Mouse (Mus musculus) hindbrain, postnatal 0 days (tissue): ENCODE measurements at regions not wholly inside any gene's neighbourhood (a gene's known extent, or its start where the extent isn't known, plus 50 kb on each side); places are given as distances from the start of the nearest gene placed in this dataset.

Experiments
- ATAC-seq: fragments of 200-750 bp; cut with Nextera tagmentation; 2 replicates; pipeline ENCODE4 v1.8.0; 2017; ENCODE audit warnings: mild to moderate bottlenecking, moderate TSS enrichment, moderate library complexity
- DNase-seq: peaks from one replicate; pipeline ENCODE4 v3.0.0-alpha.2; 2015; ENCODE audit warnings: low spot score
- H3K27ac ChIP-seq: fragments of 300-500 bp; sonication (generic); 2 replicates; pipeline ENCODE4 v1.5.1; 2014; ENCODE audit warnings: mild to moderate bottlenecking
- H3K27me3 ChIP-seq: fragments of 300-500 bp; sonication (generic); 2 replicates; pipeline ENCODE4 v1.6.1; 2014; ENCODE audit warnings: low read length, mixed read lengths; ENCODE audit not compliant: insufficient read depth
- H3K36me3 ChIP-seq: fragments of 300-500 bp; sonication (generic); 2 replicates; pipeline ENCODE4 v1.6.1; 2014; ENCODE audit warnings: low read length, mixed read lengths; ENCODE audit not compliant: insufficient read depth
- H3K4me1 ChIP-seq: fragments of 300-500 bp; sonication (generic); 2 replicates; pipeline ENCODE4 v1.6.1; 2014; ENCODE audit warnings: antibody characterized with exemption, low read length, mixed read lengths; ENCODE audit not compliant: insufficient read depth
- H3K4me2 ChIP-seq: fragments of 300-500 bp; sonication (generic); 2 replicates; pipeline ENCODE4 v1.6.1; 2014; ENCODE audit warnings: low read depth, mild to moderate bottlenecking, low read length, moderate library complexity, mixed read lengths
- H3K4me3 ChIP-seq: fragments of 300-500 bp; sonication (generic); 2 replicates; pipeline ENCODE4 v1.5.1; 2014; ENCODE audit warnings: low read length
- H3K9ac ChIP-seq: fragments of 300-500 bp; sonication (generic); replicated peaks from 2 replicates; pipeline ENCODE4 v1.6.1; 2014; ENCODE audit warnings: mild to moderate bottlenecking, low read length, moderate library complexity, mixed read lengths
- H3K9me3 ChIP-seq: fragments of 300-500 bp; sonication (generic); 2 replicates; pipeline ENCODE4 v1.6.1; 2016; ENCODE audit warnings: low read length, mixed read lengths
- CTCF ChIP-seq: IDR thresholded peaks from 2 replicates; pipeline ENCODE4 v1.5.1; 2016; ENCODE audit warnings: antibody characterized with exemption, control low read depth, low read depth
- WGBS: fragments of 180-500 bp; shearing (Covaris S2); extraction: QIAGEN DNeasy Blood & Tissue Kit; methylation state at CpG from one replicate; pipeline ENCODE4 v1.1.7; 2014; 5-methylcytosine and 5-hydroxymethylcytosine counted together

DNA sequence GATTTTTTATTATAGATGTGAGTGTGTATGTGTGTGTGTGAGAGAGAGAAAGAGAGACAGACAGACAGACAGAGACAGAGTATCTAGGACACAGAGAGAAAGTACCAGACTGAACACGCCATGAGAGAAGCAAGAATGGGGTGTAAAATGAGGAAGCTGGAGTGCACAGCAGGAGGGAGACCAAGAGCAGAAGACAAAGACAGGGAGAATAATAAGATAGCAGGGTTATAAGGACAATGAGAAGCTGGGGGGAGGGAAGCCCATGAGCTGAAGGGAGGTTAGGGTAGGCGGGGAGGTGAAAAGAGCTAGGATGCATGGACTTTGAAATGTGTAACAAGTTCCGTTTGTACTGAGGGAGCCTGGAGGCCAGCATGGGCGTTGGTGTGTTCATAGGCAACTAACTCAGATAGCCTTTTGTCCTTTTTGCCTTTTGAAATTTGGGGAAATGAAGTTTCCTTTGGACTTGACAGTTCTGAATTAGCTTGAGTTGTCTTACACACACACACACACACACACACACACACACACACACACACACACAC lies 136.8 kb upstream of the Teddm2 start:
- no peak for DNase-seq
- WGBS = 23% methylated on average over 4 of the region's 4 CpGs
- no peak for ATAC-seq
- no peak overlapping the region for H3K4me3 ChIP-seq
- H3K4me2 ChIP-seq = no peak overlapping the region
- no peak overlapping the region for H3K27ac ChIP-seq
- H3K4me1 ChIP-seq = no peaks in the 10 kb centered on the region
- no peak overlapping the region for H3K9ac ChIP-seq
- H3K27me3 ChIP-seq = no peaks in the 10 kb centered on the region
- H3K36me3 ChIP-seq = no peaks in the 10 kb centered on the region
- no peak for TF ChIP-seq CTCF
- H3K9me3 ChIP-seq = no peaks in the 10 kb centered on the region

DNA sequence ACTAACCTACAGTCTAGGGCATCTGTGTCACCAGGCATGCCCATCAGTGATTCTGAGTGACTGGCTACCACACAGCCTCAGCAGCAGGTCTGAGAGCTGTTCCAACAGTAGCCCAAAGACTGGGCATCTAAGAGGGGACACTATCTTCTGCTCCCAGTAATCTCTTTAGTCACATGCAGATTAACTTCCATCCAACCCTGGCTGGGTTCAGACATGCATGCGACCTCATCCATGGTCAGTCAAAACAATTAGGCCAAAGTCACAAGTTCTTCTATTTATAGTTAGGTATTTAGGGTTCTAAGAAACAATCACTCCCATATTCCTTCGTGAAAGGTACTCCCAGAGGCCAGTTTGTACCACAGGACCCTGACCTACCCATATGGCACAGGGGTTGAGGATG lies 138.2 kb upstream of the Teddm2 start:
- Histone ChIP-seq H3K9me3 (no peaks in the 10 kb centered on the region), H3K4me2 (no peak overlapping the region), H3K4me3 (no peak overlapping the region), H3K9ac (no peak overlapping the region), H3K36me3 (no peaks in the 10 kb centered on the region), H3K4me1 (no peaks in the 10 kb centered on the region), H3K27me3 (no peaks in the 10 kb centered on the region), H3K27ac (no peak overlapping the region)
- TF ChIP-seq CTCF = no peak
- 80% methylated on average over 2 of the region's 2 CpGs for WGBS
- no peak for ATAC-seq
- DNase-seq = no peak

DNA sequence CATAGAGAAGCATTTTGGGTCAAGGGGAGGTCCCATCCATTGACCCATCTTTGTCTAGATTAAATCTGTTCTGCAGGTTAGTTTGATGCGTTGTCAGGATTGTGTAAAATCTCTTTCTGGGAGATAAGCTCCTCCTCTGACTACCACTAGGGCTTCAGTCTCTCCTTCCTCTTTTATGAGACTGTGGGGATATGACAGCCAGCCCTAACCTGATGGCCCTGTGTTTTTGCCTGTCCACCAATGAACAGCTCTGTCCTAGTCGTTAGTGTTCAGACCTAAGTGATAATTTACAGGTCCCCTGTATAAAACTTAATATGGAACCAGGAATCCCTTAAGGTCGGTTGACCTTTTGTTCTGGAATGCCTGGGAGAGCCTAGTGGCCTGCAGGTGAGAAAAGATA lies 140.9 kb upstream of the Teddm2 start:
- Histone ChIP-seq H3K27ac (no peak overlapping the region), H3K4me1 (no peaks in the 10 kb centered on the region), H3K4me3 (no peak overlapping the region), H3K36me3 (no peaks in the 10 kb centered on the region), H3K9me3 (no peaks in the 10 kb centered on the region), H3K27me3 (no peaks in the 10 kb centered on the region), H3K4me2 (no peak overlapping the region), H3K9ac (no peak overlapping the region)
- ATAC-seq (no peak), DNase-seq (no peak)
- WGBS = 84% methylated on average over 3 of the region's 3 CpGs
- no peak for TF ChIP-seq CTCF

DNA sequence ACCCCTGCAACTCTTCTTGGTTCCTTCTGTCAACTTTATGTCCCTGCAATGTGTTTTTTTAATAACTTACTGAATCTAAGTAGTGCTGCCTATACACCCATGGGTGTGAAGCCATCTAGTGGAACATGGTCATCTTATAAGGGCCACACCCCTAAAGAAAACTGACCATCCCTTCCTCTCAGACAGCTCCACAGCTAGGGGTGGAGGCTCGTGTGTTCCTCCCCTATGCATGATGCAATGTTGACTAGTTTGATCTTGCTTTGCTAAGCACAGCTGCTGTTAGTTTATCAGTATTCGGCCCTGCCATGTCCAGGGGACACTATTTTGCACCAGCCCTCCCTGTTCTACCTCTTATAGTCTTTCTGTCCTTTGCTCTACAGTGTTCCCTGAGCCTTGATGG lies 142.9 kb upstream of the Teddm2 start:
- no peaks in the 10 kb centered on the region for H3K36me3 ChIP-seq
- no peaks in the 10 kb centered on the region for H3K27me3 ChIP-seq
- H3K4me2 ChIP-seq = no peak overlapping the region
- no peak overlapping the region for H3K27ac ChIP-seq
- H3K9ac ChIP-seq = no peak overlapping the region
- no peak for TF ChIP-seq CTCF
- ATAC-seq (no peak), DNase-seq (no peak)
- 80% methylated on average over 2 of the region's 2 CpGs for WGBS
- H3K9me3 ChIP-seq = no peaks in the 10 kb centered on the region
- H3K4me3 ChIP-seq = no peak overlapping the region
- no peaks in the 10 kb centered on the region for H3K4me1 ChIP-seq

DNA sequence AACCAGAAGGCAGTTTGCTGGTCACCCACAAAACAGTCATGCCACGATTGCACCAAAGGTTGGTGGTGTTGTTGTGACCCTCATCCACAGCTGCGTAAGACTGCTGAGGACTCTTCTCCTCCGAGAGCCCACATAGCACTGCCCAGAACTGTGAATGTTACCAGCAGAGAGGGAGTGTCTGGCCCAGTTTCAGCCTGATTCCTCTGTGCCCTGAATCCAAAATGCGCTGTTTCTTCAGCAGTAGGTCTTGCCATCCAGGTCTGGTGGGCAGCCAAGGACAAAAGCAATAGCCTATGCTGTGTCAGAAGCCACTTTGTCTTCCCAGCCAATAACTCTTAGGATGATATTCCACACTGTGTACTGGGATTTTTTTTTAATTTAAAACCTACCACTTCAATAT lies 144.7 kb upstream of the Teddm2 start:
- no peaks in the 10 kb centered on the region for H3K36me3 ChIP-seq
- TF ChIP-seq CTCF = no peak
- no peak overlapping the region for H3K9ac ChIP-seq
- H3K4me3 ChIP-seq = no peak overlapping the region
- no peak overlapping the region for H3K27ac ChIP-seq
- no peaks in the 10 kb centered on the region for H3K27me3 ChIP-seq
- 70% methylated on average over 4 of the region's 4 CpGs for WGBS
- peak; percentile 64 for DNase-seq
- no peaks in the 10 kb centered on the region for H3K9me3 ChIP-seq
- H3K4me2 ChIP-seq = no peak overlapping the region
- ATAC-seq = peak; percentile 82
- no peaks in the 10 kb centered on the region for H3K4me1 ChIP-seq

DNA sequence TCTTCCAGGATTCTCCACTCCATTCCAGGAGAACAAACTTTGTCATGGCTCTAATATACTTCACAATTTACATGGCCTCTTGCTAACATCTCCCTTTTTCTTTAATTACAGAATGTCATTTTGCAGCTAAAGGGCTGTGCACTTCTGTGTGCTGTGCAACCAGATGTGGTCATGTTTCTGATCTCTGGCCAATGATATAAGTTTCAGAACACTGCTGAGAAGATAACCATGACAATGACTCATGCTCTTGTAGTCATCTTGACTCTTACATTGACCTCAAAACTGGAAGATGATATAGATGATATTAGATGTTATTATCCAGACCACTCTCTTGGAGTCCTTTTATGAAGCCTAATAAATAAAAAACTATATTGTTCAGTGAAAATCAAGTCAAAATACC lies 145.9 kb upstream of the Teddm2 start:
- no peak overlapping the region for H3K4me3 ChIP-seq
- H3K27ac ChIP-seq = no peak overlapping the region
- ATAC-seq = no peak
- no peak for TF ChIP-seq CTCF
- H3K4me2 ChIP-seq = no peak overlapping the region
- no peaks in the 10 kb centered on the region for H3K27me3 ChIP-seq
- H3K36me3 ChIP-seq = no peaks in the 10 kb centered on the region
- no peaks in the 10 kb centered on the region for H3K4me1 ChIP-seq
- no peak for DNase-seq
- no peaks in the 10 kb centered on the region for H3K9me3 ChIP-seq
- H3K9ac ChIP-seq = no peak overlapping the region

DNA sequence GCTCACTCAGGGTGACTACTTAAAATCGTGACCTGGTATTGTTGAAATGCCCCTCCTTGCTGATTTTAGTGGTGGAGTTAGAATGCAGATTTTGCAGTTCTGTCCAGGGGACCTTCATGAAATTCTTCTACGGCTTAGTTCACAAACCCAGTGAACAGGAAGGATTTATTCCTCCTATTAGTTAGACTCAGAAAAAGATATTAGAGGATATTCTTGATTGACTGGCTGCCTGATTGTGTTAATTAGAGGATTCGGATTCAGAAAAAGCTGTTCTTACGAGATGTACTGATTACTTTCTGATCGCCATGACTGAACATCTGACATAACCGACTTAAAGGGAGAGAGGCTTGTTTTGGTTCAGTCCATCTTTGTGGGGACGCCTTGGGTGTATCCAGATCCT lies 147.3 kb upstream of the Zfp648 start:
- Histone ChIP-seq H3K9ac (no peak overlapping the region), H3K9me3 (no peaks in the 10 kb centered on the region), H3K4me1 (no peaks in the 10 kb centered on the region), H3K27me3 (no peaks in the 10 kb centered on the region), H3K4me3 (no peak overlapping the region), H3K36me3 (no peaks in the 10 kb centered on the region), H3K4me2 (no peak overlapping the region), H3K27ac (no peak overlapping the region)
- ATAC-seq (no peak), DNase-seq (no peak)
- WGBS = 78% methylated on average over 7 of the region's 7 CpGs
- no peak for TF ChIP-seq CTCF
